Mouse (Mus musculus): ENCODE data around the gene Acap1.

DNA sequence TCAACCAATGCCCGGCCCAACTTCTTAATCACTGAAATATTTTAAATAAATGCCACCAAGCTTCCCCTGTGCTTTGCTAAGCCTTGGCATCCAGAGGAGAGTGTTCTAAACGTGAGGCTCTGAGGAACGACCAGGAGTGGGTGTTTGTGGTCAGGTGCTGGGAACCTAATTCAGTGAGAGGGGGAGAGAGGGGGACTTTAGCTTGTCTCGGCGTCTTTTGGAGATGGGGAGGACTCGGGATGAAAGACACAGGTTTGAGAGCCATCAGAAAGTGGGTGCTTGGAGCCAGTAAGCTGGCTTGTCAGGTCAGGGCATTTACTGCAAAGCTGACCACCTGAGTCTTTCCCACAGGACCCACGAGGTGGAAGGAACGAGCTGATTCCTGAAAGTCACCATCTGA, 36.4 kb upstream of the Acap1 start:
- TF ChIP-seq CTCF (IDR thresholded peaks at IDR 0.05; ENCODE audit: low read depth) (no peak), EP300 (optimal IDR thresholded peaks at IDR 0.05) (no peak)

Measured in stomach, postnatal 0 days (tissue).